Mouse (Mus musculus) limb, embryonic 11.5 days (tissue): ENCODE measurements around the gene Gm10271. TPM values are rescaled to one million over a fixed set of nuclear protein-coding genes. Genes with fewer than 3 reads are reported as not detected.
A peak's percentile ranks its signal among the peaks of the same experiment; 100 is the strongest.

Source experiments
- ATAC-seq: fragments of 200-750 bp; cut with Nextera tagmentation; 2 replicates; pipeline ENCODE4 v1.8.0; 2017; ENCODE audit warnings: low read depth; ENCODE audit not compliant: insufficient number of reproducible peaks, low FRiP score, low TSS enrichment
- DNase-seq: peaks from one replicate; pipeline ENCODE4 v3.0.0-alpha.2; 2015; ENCODE audit warnings: low spot score
- H3K27ac ChIP-seq: fragments of 300-500 bp; sonication (generic); replicated peaks from 2 replicates; pipeline ENCODE4 v1.5.1; 2014; ENCODE audit warnings: low read depth, mild to moderate bottlenecking, low read length
- H3K27me3 ChIP-seq: fragments of 300-500 bp; sonication (generic); 2 replicates; pipeline ENCODE4 v1.6.1; 2014; ENCODE audit warnings: mild to moderate bottlenecking, low read length, mixed read lengths; ENCODE audit not compliant: control insufficient read depth, insufficient read depth
- H3K36me3 ChIP-seq: fragments of 300-500 bp; sonication (generic); 2 replicates; pipeline ENCODE4 v1.6.1; 2014; ENCODE audit warnings: mild to moderate bottlenecking, low read length, moderate library complexity, mixed read lengths; ENCODE audit not compliant: control insufficient read depth, insufficient read depth
- H3K4me1 ChIP-seq: fragments of 300-500 bp; sonication (generic); 2 replicates; pipeline ENCODE4 v1.6.1; 2014; ENCODE audit warnings: low read length, mixed read lengths; ENCODE audit not compliant: control insufficient read depth, insufficient read depth
- H3K4me2 ChIP-seq: fragments of 300-500 bp; sonication (generic); 2 replicates; pipeline ENCODE4 v1.6.1; 2014; ENCODE audit warnings: low read depth, mild to moderate bottlenecking, moderate library complexity; ENCODE audit not compliant: severe bottlenecking
- H3K4me3 ChIP-seq: fragments of 300-500 bp; sonication (generic); 2 replicates; pipeline ENCODE4 v1.5.1; 2014; ENCODE audit warnings: low read depth, low read length
- H3K9ac ChIP-seq: fragments of 300-500 bp; sonication (generic); 2 replicates; pipeline ENCODE4 v1.6.1; 2014; ENCODE audit warnings: mild to moderate bottlenecking, low read length
- H3K9me3 ChIP-seq: fragments of 300-500 bp; sonication (generic); 2 replicates; pipeline ENCODE4 v1.6.1; 2016; ENCODE audit warnings: low read length; ENCODE audit not compliant: control insufficient read depth
- WGBS: fragments of 180-500 bp; shearing (Covaris S2); extraction: QIAGEN DNeasy Blood & Tissue Kit; methylation state at CpG from one replicate; pipeline ENCODE4 v1.1.7; 2014; 5-methylcytosine and 5-hydroxymethylcytosine counted together
- polyA plus RNA-seq: library from polyadenylated mRNA; unstranded; fragments of >200 nt; fragmentation: Nextera tagmentation; extraction: Ambion mirVana; gene quantifications from 2 replicates; pipeline ENCODE4 v1.2.1, GENCODE M21; 2014

Gene Gm10271
- not detected in 2 replicates for polyA plus RNA-seq

- H3K4me2 ChIP-seq, result no peak within 1 kb of the TSS
- H3K27me3 ChIP-seq, result no peaks in the 10 kb centered on the region
- no peak within 1 kb of the TSS for H3K9ac ChIP-seq
- H3K36me3 ChIP-seq, result no peaks in the 10 kb centered on the region
- no peak within 1 kb of the TSS for H3K4me3 ChIP-seq
- no peaks in the 10 kb centered on the region for H3K9me3 ChIP-seq
- no peak for DNase-seq
- H3K4me1 ChIP-seq, result no peaks in the 10 kb centered on the region
- ATAC-seq, result no peak
- H3K27ac ChIP-seq, result no peak within 1 kb of the TSS
- 98% methylated on average over 6 of the region's 6 CpGs for WGBS
Measured at GRCm38 (mm10) chr10:116972509-116972908, at the start of gene Gm10271. TSS of gene Gm10271 (minus strand) at chr10:116972609.

- Histone ChIP-seq H3K4me1 (peaks cover 14% of the 10 kb centered on the region; the same call in 1 of the 2 replicates), H3K4me3 (no peak overlapping the region), H3K27ac (no peak overlapping the region), H3K9ac (no peak overlapping the region), H3K27me3 (no peaks in the 10 kb centered on the region; the same call in 1 of the 2 replicates), H3K36me3 (no peaks in the 10 kb centered on the region), H3K9me3 (no peaks in the 10 kb centered on the region), H3K4me2 (peak overlapping the region; percentile 24; the same call in 1 of the 2 replicates)
- DNase-seq (peak; percentile 80), ATAC-seq (peak; percentile 85)
- 11% methylated on average over 21 of the region's 21 CpGs for WGBS
Measured at GRCm38 (mm10) chr10:117021020-117021754, 48.8 kb upstream of the Gm10271 start.

- Histone ChIP-seq H3K27ac (no peak overlapping the region), H3K4me1 (peaks cover 11% of the 10 kb centered on the region; the same call in 1 of the 2 replicates), H3K9ac (no peak overlapping the region), H3K36me3 (no peaks in the 10 kb centered on the region), H3K4me2 (no peak overlapping the region), H3K9me3 (no peaks in the 10 kb centered on the region), H3K27me3 (no peaks in the 10 kb centered on the region), H3K4me3 (no peak overlapping the region)
- DNase-seq (no peak), ATAC-seq (no peak)
- 61% methylated on average over 7 of the region's 7 CpGs for WGBS
Measured at GRCm38 (mm10) chr10:117018281-117018840, 46.0 kb upstream of the Gm10271 start.

GRCm38 (mm10) chr10:117014565-117014964, 42.2 kb upstream of the Gm10271 start:
- no peak overlapping the region for H3K9ac ChIP-seq
- peaks cover 3% of the 10 kb centered on the region; the same call in 1 of the 2 replicates for H3K4me1 ChIP-seq
- ATAC-seq (no peak), DNase-seq (no peak)
- WGBS, result 89% methylated on average over 5 of the region's 5 CpGs
- no peaks in the 10 kb centered on the region for H3K27me3 ChIP-seq
- no peak overlapping the region for H3K4me3 ChIP-seq
- no peaks in the 10 kb centered on the region for H3K9me3 ChIP-seq
- H3K4me2 ChIP-seq, result no peak overlapping the region
- H3K27ac ChIP-seq, result no peak overlapping the region
- no peaks in the 10 kb centered on the region for H3K36me3 ChIP-seq

GRCm38 (mm10) chr10:117013689-117014390, 41.4 kb upstream of the Gm10271 start:
- no peaks in the 10 kb centered on the region for H3K27me3 ChIP-seq
- H3K27ac ChIP-seq, result no peak overlapping the region
- peak; percentile 48 for DNase-seq
- H3K4me2 ChIP-seq, result no peak overlapping the region
- peaks cover 3% of the 10 kb centered on the region; the same call in 1 of the 2 replicates for H3K4me1 ChIP-seq
- no peak overlapping the region for H3K4me3 ChIP-seq
- ATAC-seq, result 0 out of 2 replicates have a peak, but pooled peaks have one; percentile 54
- 26% methylated on average over 12 of the region's 12 CpGs for WGBS
- H3K9ac ChIP-seq, result no peak overlapping the region
- no peaks in the 10 kb centered on the region for H3K9me3 ChIP-seq
- H3K36me3 ChIP-seq, result no peaks in the 10 kb centered on the region

- no peaks in the 10 kb centered on the region for H3K27me3 ChIP-seq
- H3K4me2 ChIP-seq, result no peak overlapping the region
- WGBS, result 52% methylated on average over 8 of the region's 8 CpGs
- no peak overlapping the region for H3K9ac ChIP-seq
- no peak overlapping the region for H3K27ac ChIP-seq
- H3K36me3 ChIP-seq, result no peaks in the 10 kb centered on the region
- ATAC-seq (no peak), DNase-seq (no peak)
- H3K4me3 ChIP-seq, result no peak overlapping the region
- peaks cover under 1% of the 10 kb centered on the region for H3K4me1 ChIP-seq
- no peaks in the 10 kb centered on the region for H3K9me3 ChIP-seq
Measured at GRCm38 (mm10) chr10:117011047-117011446, 38.6 kb upstream of the Gm10271 start.

- Histone ChIP-seq H3K4me2 (no peak overlapping the region), H3K4me1 (peaks cover 2% of the 10 kb centered on the region), H3K9me3 (no peaks in the 10 kb centered on the region), H3K27ac (no peak overlapping the region), H3K9ac (no peak overlapping the region), H3K36me3 (no peaks in the 10 kb centered on the region), H3K27me3 (no peaks in the 10 kb centered on the region), H3K4me3 (no peak overlapping the region)
- 82% methylated on average over 6 of the region's 6 CpGs for WGBS
- ATAC-seq (no peak), DNase-seq (no peak)
Measured at GRCm38 (mm10) chr10:117009691-117010090, 37.3 kb upstream of the Gm10271 start.

GRCm38 (mm10) chr10:117005707-117006464, 33.5 kb upstream of the Gm10271 start:
- H3K27ac ChIP-seq, result no peak overlapping the region
- no peak overlapping the region for H3K4me3 ChIP-seq
- no peaks in the 10 kb centered on the region for H3K27me3 ChIP-seq
- ATAC-seq, result no peak
- no peaks in the 10 kb centered on the region for H3K36me3 ChIP-seq
- H3K9ac ChIP-seq, result no peak overlapping the region
- no peaks in the 10 kb centered on the region for H3K9me3 ChIP-seq
- H3K4me1 ChIP-seq, result peaks cover 5% of the 10 kb centered on the region; the same call in 1 of the 2 replicates
- 58% methylated on average over 12 of the region's 12 CpGs for WGBS
- no peak overlapping the region for H3K4me2 ChIP-seq
- DNase-seq, result no peak
